Mouse (Mus musculus): ENCODE measurements around the gene Yeats2. TPM values are rescaled to one million over a fixed set of nuclear protein-coding genes. Genes with fewer than 3 reads are reported as not detected.

Gene Yeats2
- polyA plus RNA-seq, 1 experiment, result 4.4 TPM

DNA sequence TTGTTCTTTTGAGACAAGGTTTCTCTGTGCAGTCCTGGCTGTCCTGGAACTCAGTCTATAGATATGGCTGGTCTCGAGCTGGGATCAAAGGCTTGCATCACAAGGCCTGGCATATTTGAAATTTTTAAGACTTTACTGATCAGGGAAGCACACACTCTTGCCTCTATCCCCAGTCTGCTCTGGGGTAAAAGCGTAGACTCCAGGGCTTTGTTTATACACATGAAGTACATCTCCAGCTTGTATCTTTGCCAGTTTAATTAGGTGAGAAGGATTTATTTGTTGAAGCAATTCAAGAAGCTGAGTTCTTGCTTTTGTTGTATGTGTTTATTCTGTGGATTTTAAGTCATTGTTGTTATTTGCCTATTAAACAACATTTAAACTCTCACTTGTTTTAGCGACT, 12.9 kb downstream of the Yeats2 start:
- Histone ChIP-seq H3K4me1 (ENCODE audit: control insufficient read depth, insufficient read depth, insufficient read length, low read length) (peaks cover 9% of the 10 kb centered on the region), H3K4me3 (ENCODE audit: insufficient read depth, low read depth, low read length) (no peak overlapping the region), H3K27ac (replicated peaks; ENCODE audit: low read depth, low read length) (no peak overlapping the region)

DNA sequence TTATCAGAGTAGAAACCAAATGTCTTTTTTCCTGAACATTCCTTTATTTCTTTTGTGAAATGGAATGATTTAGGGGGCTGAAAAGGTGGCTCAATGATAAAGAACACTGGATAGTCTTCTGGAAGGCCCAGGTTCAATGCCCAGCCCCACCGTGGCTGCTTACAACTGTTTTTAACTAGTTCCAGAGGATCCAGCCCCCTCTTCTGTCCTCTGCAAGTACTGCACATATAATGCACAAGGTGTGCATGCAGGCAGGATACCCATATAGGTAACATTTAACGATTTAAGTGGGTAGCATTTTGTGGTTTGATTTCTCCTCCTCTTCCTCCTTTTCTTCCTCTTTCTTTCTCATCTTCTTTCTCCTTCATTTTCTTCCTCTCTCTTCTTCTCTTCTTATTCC, 19.3 kb downstream of the Yeats2 start:
- H3K4me1 ChIP-seq (ENCODE audit: control insufficient read depth, insufficient read depth, insufficient read length, low read length), result no peaks in the 10 kb centered on the region
- H3K4me3 ChIP-seq (ENCODE audit: insufficient read depth, low read depth, low read length), result no peak overlapping the region
- H3K27ac ChIP-seq (replicated peaks; ENCODE audit: low read depth, low read length), result no peak overlapping the region

DNA sequence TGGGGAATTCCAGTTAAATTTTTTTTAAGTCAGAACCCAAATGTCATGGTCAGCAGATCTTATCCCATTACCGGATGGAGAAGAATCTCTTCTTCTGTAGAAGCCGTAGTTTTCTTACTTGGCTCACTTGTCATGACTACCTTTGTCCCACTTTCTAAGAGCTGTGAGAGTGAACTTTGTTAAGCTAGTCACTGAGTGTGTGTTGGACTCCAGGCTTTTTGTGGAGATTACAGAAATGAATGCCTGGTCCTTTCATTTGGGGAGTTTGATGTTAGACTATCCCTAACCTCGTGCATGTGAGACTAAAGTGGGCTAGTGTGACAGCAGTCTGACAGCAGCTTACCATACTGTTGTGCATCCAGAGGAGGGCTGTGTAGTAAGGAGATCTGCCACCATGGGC, 28.2 kb downstream of the Yeats2 start:
- no peak overlapping the region for H3K4me3 ChIP-seq (ENCODE audit: insufficient read depth, low read depth, low read length)
- peaks cover 3% of the 10 kb centered on the region; the same call in 1 of the 2 replicates for H3K4me1 ChIP-seq (ENCODE audit: control insufficient read depth, insufficient read depth, insufficient read length, low read length)
- H3K27ac ChIP-seq (replicated peaks; ENCODE audit: low read depth, low read length), result no peak overlapping the region

DNA sequence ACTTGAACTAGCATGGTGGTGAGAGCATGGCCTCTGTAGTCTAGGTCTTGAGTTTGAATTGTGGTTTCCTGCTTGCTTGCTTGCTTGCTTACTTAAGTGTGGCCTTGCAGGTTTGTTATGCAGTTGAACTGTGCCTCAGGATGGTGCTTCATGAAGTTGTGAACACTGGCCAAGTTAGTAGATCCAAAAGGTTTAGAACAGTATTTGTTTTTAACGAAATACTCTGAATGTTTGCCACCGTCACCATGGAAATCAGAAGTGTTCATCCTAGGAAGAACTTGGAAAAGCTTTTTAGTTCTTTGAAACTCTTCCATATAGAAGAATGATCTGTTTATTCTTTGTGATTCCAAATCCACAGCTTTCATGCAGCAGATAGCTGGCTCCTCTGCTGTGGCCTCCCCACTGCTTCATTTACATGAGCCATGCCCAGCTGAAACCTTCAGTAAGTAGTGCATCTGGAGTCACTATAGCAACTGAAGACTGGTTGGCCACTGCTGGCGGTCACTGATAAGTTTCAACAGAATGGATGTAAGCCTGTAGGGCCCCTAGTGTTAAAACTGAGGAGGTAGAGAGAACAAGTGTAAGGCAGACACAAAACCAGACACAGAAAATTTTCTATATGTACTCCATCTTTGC, 28.7 kb downstream of the Yeats2 start:
- no peak overlapping the region for H3K27ac ChIP-seq (replicated peaks; ENCODE audit: low read depth, low read length)
- H3K4me3 ChIP-seq (ENCODE audit: insufficient read depth, low read depth, low read length), result no peak overlapping the region
- peaks cover 3% of the 10 kb centered on the region; the same call in 1 of the 2 replicates for H3K4me1 ChIP-seq (ENCODE audit: control insufficient read depth, insufficient read depth, insufficient read length, low read length)

DNA sequence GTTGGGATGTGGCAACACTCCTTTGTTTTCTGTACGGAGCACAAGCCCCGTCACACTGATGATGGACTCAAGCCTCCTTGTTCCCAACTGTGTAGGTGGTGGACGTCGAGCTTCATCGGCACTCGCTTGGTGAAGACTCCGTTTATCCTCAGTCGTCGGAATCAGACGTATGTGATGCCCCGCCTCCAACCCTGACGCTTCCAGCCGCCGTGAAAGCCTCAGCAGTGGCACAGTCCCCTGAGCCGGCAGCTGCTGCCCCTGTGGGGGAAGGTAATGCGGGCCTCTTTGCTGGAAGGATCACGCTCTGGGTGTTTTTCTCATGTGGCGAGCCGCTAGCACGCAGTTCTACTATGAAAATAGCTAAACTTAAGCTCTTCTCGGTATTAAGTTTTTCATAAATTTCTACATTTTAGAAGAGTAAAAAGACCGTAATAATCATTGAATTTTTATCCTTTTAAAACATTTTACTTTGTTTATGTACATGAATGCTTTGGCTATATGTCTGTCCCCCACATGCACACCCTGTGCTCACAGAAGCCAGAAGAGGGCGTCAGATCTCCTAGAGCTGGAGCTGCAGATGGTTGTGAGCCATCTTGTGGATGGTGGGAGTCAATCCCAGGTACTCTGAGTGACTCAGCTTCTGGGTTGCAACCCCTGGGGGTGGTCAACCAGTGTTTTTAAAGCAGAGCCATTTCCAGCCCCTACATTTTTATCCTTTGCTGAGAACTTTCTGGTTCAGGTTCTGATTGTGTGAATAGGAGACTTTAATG, 38.7 kb downstream of the Yeats2 start:
- no peak overlapping the region for H3K27ac ChIP-seq (replicated peaks; ENCODE audit: low read depth, low read length)
- H3K4me1 ChIP-seq (ENCODE audit: control insufficient read depth, insufficient read depth, insufficient read length, low read length), result no peaks in the 10 kb centered on the region
- H3K4me3 ChIP-seq (ENCODE audit: insufficient read depth, low read depth, low read length), result no peak overlapping the region

- Histone ChIP-seq H3K4me3 (ENCODE audit: insufficient read depth, low read depth, low read length) (no peak overlapping the region), H3K27ac (replicated peaks; ENCODE audit: low read depth, low read length) (no peak overlapping the region)
These were observed 44.5 kb downstream of the Yeats2 start for GRCm38 (mm10) chr16:20185368-20185767.

DNA sequence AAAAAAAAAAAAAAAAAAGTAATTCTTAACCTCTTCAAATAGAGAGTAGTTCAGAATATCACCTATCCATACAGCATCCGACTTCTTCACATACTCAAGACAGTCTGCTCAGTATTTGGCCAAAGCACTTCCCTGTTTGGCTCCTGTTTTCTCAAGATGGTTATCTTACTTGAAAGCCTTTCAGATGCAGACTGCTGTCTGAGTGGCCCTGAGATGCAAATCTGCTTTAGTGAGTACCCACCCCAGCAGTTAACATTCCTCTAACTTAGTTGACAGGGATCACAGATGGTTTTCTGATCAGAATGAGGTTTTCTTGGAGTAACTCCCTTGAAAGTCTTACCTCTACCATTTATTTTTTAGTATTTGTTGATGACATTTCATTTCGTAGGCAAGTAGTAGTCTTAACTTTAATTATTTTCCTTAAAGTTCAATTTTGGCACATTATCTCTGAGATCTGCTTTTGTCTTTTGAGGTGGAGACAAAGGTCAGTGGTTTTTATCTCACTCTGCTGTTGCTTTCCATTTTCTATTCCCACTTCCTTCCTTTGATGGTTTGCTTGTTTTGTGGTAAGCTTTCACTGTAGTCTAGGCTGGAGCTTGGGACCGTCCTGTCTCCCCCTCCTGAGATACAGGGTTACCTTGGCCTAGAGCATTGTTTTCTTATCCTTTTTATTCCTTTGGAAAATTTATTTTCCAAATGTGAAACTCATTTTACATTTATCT, 50.5 kb downstream of the Yeats2 start:
- Histone ChIP-seq H3K27ac (replicated peaks; ENCODE audit: low read depth, low read length) (no peak overlapping the region), H3K4me1 (ENCODE audit: control insufficient read depth, insufficient read depth, insufficient read length, low read length) (no peaks in the 10 kb centered on the region), H3K4me3 (ENCODE audit: insufficient read depth, low read depth, low read length) (no peak overlapping the region)

More at GRCm38 (mm10) chr16:20185368-20185767, 44.5 kb downstream of the Yeats2 start:
- no peaks in the 10 kb centered on the region for H3K4me1 ChIP-seq (ENCODE audit: control insufficient read depth, insufficient read depth, insufficient read length, low read length)

GRCm38 (mm10) chr16:20192043-20192442, 51.2 kb downstream of the Yeats2 start:
- no peaks in the 10 kb centered on the region for H3K4me1 ChIP-seq (ENCODE audit: control insufficient read depth, insufficient read depth, insufficient read length, low read length)

GRCm38 (mm10) chr16:20195546-20195945, 54.7 kb downstream of the Yeats2 start:
- no peak overlapping the region for H3K27ac ChIP-seq (replicated peaks; ENCODE audit: low read depth, low read length)
- no peak overlapping the region for H3K4me3 ChIP-seq (ENCODE audit: insufficient read depth, low read depth, low read length)
- no peaks in the 10 kb centered on the region for H3K4me1 ChIP-seq (ENCODE audit: control insufficient read depth, insufficient read depth, insufficient read length, low read length)

More at GRCm38 (mm10) chr16:20192043-20192442, 51.2 kb downstream of the Yeats2 start:
- H3K27ac ChIP-seq (replicated peaks; ENCODE audit: low read depth, low read length), result no peak overlapping the region
- H3K4me3 ChIP-seq (ENCODE audit: insufficient read depth, low read depth, low read length), result no peak overlapping the region

- H3K4me3 ChIP-seq (ENCODE audit: insufficient read depth, low read depth, low read length), result no peak overlapping the region
- H3K27ac ChIP-seq (replicated peaks; ENCODE audit: low read depth, low read length), result no peak overlapping the region
- no peaks in the 10 kb centered on the region for H3K4me1 ChIP-seq (ENCODE audit: control insufficient read depth, insufficient read depth, insufficient read length, low read length)
These were observed 56.1 kb downstream of the Yeats2 start for GRCm38 (mm10) chr16:20196962-20197361.

- H3K4me3 ChIP-seq (ENCODE audit: insufficient read depth, low read depth, low read length), result no peak overlapping the region
- no peak overlapping the region for H3K27ac ChIP-seq (replicated peaks; ENCODE audit: low read depth, low read length)
- no peaks in the 10 kb centered on the region for H3K4me1 ChIP-seq (ENCODE audit: control insufficient read depth, insufficient read depth, insufficient read length, low read length)
These were observed 58.8 kb downstream of the Yeats2 start for GRCm38 (mm10) chr16:20199501-20200201.

- no peaks in the 10 kb centered on the region for H3K4me1 ChIP-seq (ENCODE audit: control insufficient read depth, insufficient read depth, insufficient read length, low read length)
- no peak overlapping the region for H3K27ac ChIP-seq (replicated peaks; ENCODE audit: low read depth, low read length)
- no peak overlapping the region for H3K4me3 ChIP-seq (ENCODE audit: insufficient read depth, low read depth, low read length)
These were observed 72.8 kb downstream of the Yeats2 start for GRCm38 (mm10) chr16:20213591-20214226.

DNA sequence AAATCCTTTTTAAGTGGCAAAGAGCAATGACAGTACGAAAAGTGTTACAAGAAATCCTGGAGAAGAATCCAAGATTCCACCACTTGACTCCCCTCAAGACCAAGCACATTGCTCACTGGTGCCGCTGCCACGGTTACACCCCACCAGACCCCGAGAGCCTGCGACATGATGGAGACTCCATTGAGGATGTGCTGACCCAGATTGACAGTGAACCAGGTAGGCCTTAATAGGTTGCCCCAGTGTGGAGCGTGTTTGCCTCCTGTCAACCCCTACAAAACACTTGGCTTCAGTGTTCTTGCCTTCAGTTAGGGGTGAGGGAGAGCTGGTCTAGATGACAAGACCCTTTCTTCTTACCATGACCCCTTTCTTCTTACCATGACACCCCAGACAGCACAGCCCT, 81.9 kb downstream of the Yeats2 start:
- Histone ChIP-seq H3K4me1 (ENCODE audit: control insufficient read depth, insufficient read depth, insufficient read length, low read length) (no peaks in the 10 kb centered on the region), H3K27ac (replicated peaks; ENCODE audit: low read depth, low read length) (no peak overlapping the region)

DNA sequence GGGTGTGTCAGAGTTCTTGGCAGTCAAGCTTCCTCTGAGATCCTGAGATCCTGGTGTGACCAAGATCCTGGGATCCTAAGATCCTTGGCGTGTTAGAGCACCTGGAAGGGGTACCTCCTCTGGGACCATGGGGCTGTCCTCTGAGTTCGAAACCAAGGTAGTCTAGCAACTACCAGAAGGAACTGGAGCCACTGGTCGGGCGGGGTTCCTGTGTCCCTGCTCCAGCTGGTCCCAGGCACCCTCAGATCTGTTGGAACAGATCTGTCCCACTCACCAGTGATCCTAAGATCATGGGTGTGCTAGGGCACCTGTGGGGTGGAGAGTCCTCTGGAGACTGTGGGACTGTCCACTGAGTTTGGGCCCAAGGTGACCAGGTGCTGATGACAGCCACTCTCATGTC, 85.8 kb downstream of the Yeats2 start:
- no peak overlapping the region for H3K27ac ChIP-seq (replicated peaks; ENCODE audit: low read depth, low read length)
- H3K4me1 ChIP-seq (ENCODE audit: control insufficient read depth, insufficient read depth, insufficient read length, low read length), result no peaks in the 10 kb centered on the region
- H3K4me3 ChIP-seq (ENCODE audit: insufficient read depth, low read depth, low read length), result no peak overlapping the region

More for the DNA sequence above, 81.9 kb downstream of the Yeats2 start:
- no peak overlapping the region for H3K4me3 ChIP-seq (ENCODE audit: insufficient read depth, low read depth, low read length)
